Mouse (Mus musculus) G1E (cell line): ENCODE results near the gene Coq8a.

Experiments used
- CTCF ChIP-seq: IDR thresholded peaks from 2 replicates; pipeline ENCODE4 v1.5.1; 2012; ENCODE audit warnings: low read depth, low read length, inconsistent platforms, mixed read lengths
- GATA1 ChIP-seq: IDR thresholded peaks from 2 replicates; pipeline ENCODE4 v1.6.1; 2012; ENCODE audit warnings: borderline replicate concordance, low read length, inconsistent platforms, mixed read lengths
- POLR2AphosphoS5 ChIP-seq: IDR thresholded peaks from 2 replicates; pipeline ENCODE4 v1.6.1; 2012; ENCODE audit warnings: low read depth, low read length, inconsistent platforms; ENCODE audit not compliant: insufficient replicate concordance

DNA sequence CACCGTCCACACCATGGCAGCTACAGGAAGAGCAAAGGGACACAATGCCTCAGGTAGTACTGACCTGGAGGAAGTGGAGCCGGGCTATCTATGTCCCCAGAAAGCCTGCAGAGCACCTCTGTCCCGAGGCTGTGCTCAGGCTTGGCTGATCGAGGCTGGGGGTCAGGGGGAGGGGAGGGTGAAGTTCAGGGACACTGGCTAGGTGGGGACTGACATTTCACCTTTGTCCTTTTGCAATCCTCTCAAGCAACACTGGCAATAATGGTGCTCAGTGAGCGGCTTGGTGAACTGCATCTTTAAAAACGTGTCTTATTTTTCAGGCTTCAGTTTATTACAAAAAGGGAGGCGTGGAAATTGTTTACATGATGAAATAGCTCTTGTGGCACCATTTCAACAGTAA, 30.5 kb upstream of the Coq8a start:
- TF ChIP-seq CTCF (no peak), GATA1 (no peak), POLR2AphosphoS5 (no peak)
